ENCODE assay signal across 14 mouse cellular contexts in the genomic region with DNA sequence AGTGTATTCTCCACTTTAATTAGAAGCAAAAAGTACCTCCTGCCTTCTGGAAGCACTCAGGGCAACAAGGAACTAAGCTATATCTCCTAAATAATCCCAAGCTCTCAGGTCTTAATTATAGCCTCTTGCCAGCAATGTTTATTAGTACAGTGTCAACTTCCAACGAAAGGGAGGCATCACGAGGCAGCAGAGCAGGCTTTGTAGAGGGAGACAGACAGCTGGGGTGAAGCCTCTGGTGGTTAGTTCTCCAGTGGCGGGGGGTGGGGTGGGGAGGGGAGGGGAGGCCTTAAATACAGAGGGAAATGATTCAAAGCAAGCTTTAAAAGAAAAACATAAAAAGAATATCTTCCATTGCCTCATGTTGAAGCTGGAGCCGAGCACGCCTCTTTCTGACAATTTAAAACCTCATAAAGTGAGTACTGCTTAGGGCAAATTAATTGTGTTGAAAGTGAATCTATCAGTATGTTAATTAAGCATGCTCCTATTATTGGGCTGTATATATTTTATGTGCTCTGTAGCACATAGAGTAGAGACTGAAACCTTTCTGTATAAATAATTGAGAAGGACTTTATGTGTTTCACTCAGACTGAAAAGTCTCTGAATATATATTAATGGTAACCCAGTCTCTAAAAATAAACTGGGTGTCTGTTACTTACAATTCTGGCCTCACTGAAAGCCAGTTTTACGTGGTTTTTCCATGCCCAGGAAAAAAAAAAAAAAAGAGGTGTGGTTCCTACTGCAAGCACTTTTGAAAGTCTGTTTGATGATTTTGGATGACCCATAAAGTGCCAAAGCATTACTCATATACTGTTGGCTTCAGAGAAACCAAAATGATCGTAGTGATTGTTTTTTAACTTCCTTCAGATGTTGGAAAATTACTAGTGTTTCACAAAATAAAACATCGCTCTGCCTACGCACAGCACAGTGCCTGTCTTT. TPM values are rescaled to one million over a fixed set of nuclear protein-coding genes. Genes with fewer than 3 reads are reported as not detected.
A peak's percentile ranks its signal among the peaks of the same experiment; 100 is the strongest.
DNase-seq lines count a peak whose midpoint lies in the region; ATAC-seq and TF ChIP-seq lines count a peak whose summit lies in the region.
"Had no signal": no experiment of that assay in that cellular context is flagged by ENCODE, and none has a peak within 500 bp of the region (broad histone marks: within the 10 kb centered on the region; RNA-seq: fewer than 3 reads in every experiment).

No protein-coding gene starts in this region.

- peak; percentile 47 for DNase-seq in kidney, postnatal 0 days (ENCODE audit: low spot score)
- DNase-seq in kidney, adult 8-10 months = no peak
- peak; percentile 85 for DNase-seq in NIH3T3 (ENCODE audit: low read depth)
- DNase-seq in fibroblast of lung, adult 2 months (ENCODE audit: low read depth) = peak; percentile 81
- no peak for DNase-seq in right cerebral cortex, postnatal 10 days (ENCODE audit: low spot score in 2 of 2)
- DNase-seq in left cerebral cortex, postnatal 14 days (ENCODE audit: low spot score in 2 of 2) = no peak
- DNase-seq: cerebellum, postnatal 36 days; gastrocnemius, postnatal 36 days; heart, postnatal 14 days; kidney, postnatal 25 days had no signal

- 34% methylated on average over 9 of the region's 9 CpGs for WGBS in kidney, postnatal 0 days
- 55% methylated on average over 9 of the region's 9 CpGs for WGBS in midbrain, embryonic 16.5 days

- H3K4me2 ChIP-seq in kidney, postnatal 0 days (ENCODE audit: low read length) = no peak overlapping the region
- H3K4me2 ChIP-seq in midbrain, embryonic 16.5 days (ENCODE audit: low read length) = 0 out of 2 replicates have a peak overlapping the region, but pooled peaks have one; percentile 6

- no peak for TF ChIP-seq CTCF in kidney, postnatal 0 days (IDR thresholded peaks at IDR 0.05; ENCODE audit: low read depth)

- H3K36me3 ChIP-seq in kidney, postnatal 0 days (ENCODE audit: insufficient read depth, low read length) = no peaks in the 10 kb centered on the region
- no peaks in the 10 kb centered on the region for H3K36me3 ChIP-seq in midbrain, embryonic 16.5 days (ENCODE audit: control insufficient read depth, insufficient read depth, low read length)

- H3K9me3 ChIP-seq in kidney, postnatal 0 days (replicated peaks; ENCODE audit: low read length) = no peaks in the 10 kb centered on the region
- no peaks in the 10 kb centered on the region for H3K9me3 ChIP-seq in midbrain, embryonic 16.5 days (replicated peaks; ENCODE audit: control insufficient read depth, low read length, poor library complexity, severe bottlenecking)
- H3K9me3 ChIP-seq: megakaryocyte, embryonic 14.5 days had no signal

- intact Hi-C loops in left cerebral cortex, postnatal 14 days (cut with DNase I) = loop anchor here (10.0 kb wide), 1 partner anchor 591 kb away; no protein-coding TSS in a partner anchor

- H3K27me3 ChIP-seq in kidney, postnatal 0 days (ENCODE audit: insufficient read depth, low read length) = no peaks in the 10 kb centered on the region
- H3K27me3 ChIP-seq in midbrain, embryonic 16.5 days (ENCODE audit: control insufficient read depth, insufficient read depth, low read depth, low read length) = no peaks in the 10 kb centered on the region
- H3K27me3 ChIP-seq: megakaryocyte, embryonic 14.5 days; Patski had no signal

- no peak for ATAC-seq in kidney, postnatal 0 days (replicated peaks; ENCODE audit: low FRiP score, low read depth)
- ATAC-seq in midbrain, embryonic 16.5 days = peak; percentile 74
- ATAC-seq: Patski had no signal

- H3K9ac ChIP-seq in kidney, postnatal 0 days (ENCODE audit: low read depth, low read length) = no peak overlapping the region
- H3K9ac ChIP-seq in midbrain, embryonic 16.5 days (ENCODE audit: low read depth, low read length) = no peak overlapping the region

- H3K4me3 ChIP-seq in kidney, postnatal 0 days (replicated peaks; ENCODE audit: low read depth, low read length) = no peak overlapping the region
- no peak overlapping the region for H3K4me3 ChIP-seq in midbrain, embryonic 16.5 days (ENCODE audit: low read depth, low read length)
- H3K4me3 ChIP-seq: megakaryocyte, embryonic 14.5 days had no signal

- no peak overlapping the region for H3K27ac ChIP-seq in kidney, postnatal 0 days
- H3K27ac ChIP-seq in midbrain, embryonic 16.5 days (ENCODE audit: low read length) = no peak overlapping the region

- H3K4me1 ChIP-seq in kidney, postnatal 0 days (replicated peaks; ENCODE audit: insufficient read depth, low read length) = no peaks in the 10 kb centered on the region
- H3K4me1 ChIP-seq in midbrain, embryonic 16.5 days (ENCODE audit: control insufficient read depth, insufficient read depth, low read length) = no peaks in the 10 kb centered on the region

RNA-seq across cellular contexts. Expression of a gene that starts 42.5 kb away (rescaled TPM):
- polyA plus RNA-seq in kidney, postnatal 0 days (2015; fragmentation: Nextera tagmentation; extraction: Ambion mirVana) = 17.6 and 18.8 TPM in 2 replicates
- not detected in 2 replicates for polyA plus RNA-seq in midbrain, embryonic 16.5 days (2015; fragmentation: Nextera tagmentation; extraction: Ambion mirVana)
- not detected for total RNA-seq in left cerebral cortex, postnatal 14 days (2021)
- total RNA-seq: gastrocnemius, postnatal 36 days; heart, postnatal 14 days; left cerebral cortex, postnatal 36 days had no signal
- polyA plus RNA-seq: Patski had no signal

Comparison
In these comparisons a context has a peak if more than half of its experiments do, and no peak if none do; other contexts are left out.
1. DNase-seq: peak in kidney, postnatal 0 days (single experiment), NIH3T3 (single experiment) and fibroblast of lung, adult 2 months (single experiment); none in kidney, adult 8-10 months (0 of 2), right cerebral cortex, postnatal 10 days (0 of 2) and left cerebral cortex, postnatal 14 days (0 of 2).
2. RNA of a gene that starts 42.5 kb away (polyA plus RNA-seq): 17.6 to 18.8 TPM in kidney, postnatal 0 days; not detected in midbrain, embryonic 16.5 days; every median in the first group is over 10 times any median in the second.